Mouse (Mus musculus) left cerebral cortex, adult 2 months (tissue): Measurements from ENCODE around the gene 1810013L24Rik. TPM values are rescaled to one million over a fixed set of nuclear protein-coding genes. Genes with fewer than 3 reads are reported as not detected.
"Not testable (repeated sequence)": the region's sequence is repeated elsewhere in the genome, so short reads cannot be mapped to it uniquely, and the experiment has no call there.

ENCODE experiments used
- DNase-seq, 2 experiments: peaks; one replicate each; pipeline ENCODE4 v3.0.0; 2021 to 2022; ENCODE audit warnings: low spot score in 2 of 2, mixed read lengths in 1 of 2; ENCODE audit errors: extremely low spot score in 1 of 2
- H3K27ac ChIP-seq: fragments of 200-600 bp; 2 replicates; pipeline ENCODE4 v1.8.1; 2022
- H3K4me3 ChIP-seq: fragments of 200-600 bp; 2 replicates; pipeline ENCODE4 v1.8.1; 2022
- CTCF ChIP-seq: fragments of 200-600 bp; IDR thresholded peaks from 2 replicates; pipeline ENCODE4 v1.8.1; 2022; ENCODE audit warnings: antibody characterized with exemption, mild to moderate bottlenecking, moderate library complexity
- intact Hi-C: fragments of 180-260 bp; cut with DNase I; formaldehyde crosslinking; loops from one replicate; pipeline ENCODE4 v1.15.1; 2025
- total RNA-seq, 2 experiments: library from RNA; stranded (reverse); gene quantifications; 2 replicates each; pipeline ENCODE4 v1.2.3; 2021

1810013L24Rik gene
- total RNA-seq, 2 experiments from 2014 or later, result 111 TPM

- intact Hi-C loops, result loop anchor here (10.0 kb wide), 1 partner anchor 373 kb away; no protein-coding TSS in a partner anchor
- no peak for TF ChIP-seq CTCF
- H3K4me3 ChIP-seq, result no peak overlapping the region
- DNase-seq, result peak in 1 of 2 experiments; percentile 7
- H3K27ac ChIP-seq, result no peak overlapping the region
Measured at GRCm38 (mm10) chr16:8867406-8867955, 37.6 kb downstream of the 1810013L24Rik start.

GRCm38 (mm10) chr16:8868506-8868905, 38.6 kb downstream of the 1810013L24Rik start:
- intact Hi-C loops, result loop anchor here (2.0 to 10.0 kb wide), 2 partner anchors 182 to 374 kb away; no protein-coding TSS in a partner anchor
- TF ChIP-seq CTCF, result no peak
- Histone ChIP-seq H3K27ac (no peak overlapping the region), H3K4me3 (no peak overlapping the region)
- no peak for DNase-seq

GRCm38 (mm10) chr16:8869715-8870114, 39.8 kb downstream of the 1810013L24Rik start:
- Histone ChIP-seq H3K4me3 (no peak overlapping the region), H3K27ac (no peak overlapping the region)
- intact Hi-C loops, result loop anchor here (1.0 to 10.0 kb wide), 4 partner anchors 62 to 462 kb away; no protein-coding TSS in a partner anchor
- peak; percentile 70 to 71 for DNase-seq
- TF ChIP-seq CTCF, result peak; percentile 92

- no peak overlapping the region for H3K4me3 ChIP-seq
- intact Hi-C loops, result loop anchor here (5.0 kb wide), 1 partner anchor 464 kb away; no protein-coding TSS in a partner anchor
- TF ChIP-seq CTCF, result no peak
- no peak for DNase-seq
- H3K27ac ChIP-seq, result no peak overlapping the region
Measured at GRCm38 (mm10) chr16:8871376-8871775, 41.5 kb downstream of the 1810013L24Rik start.

GRCm38 (mm10) chr16:8872019-8872418, 42.1 kb downstream of the 1810013L24Rik start:
- intact Hi-C loops, result loop anchor here (5.0 kb wide), 1 partner anchor 465 kb away; no protein-coding TSS in a partner anchor

GRCm38 (mm10) chr16:8872486-8872885, 42.6 kb downstream of the 1810013L24Rik start:
- DNase-seq, result no peak
- H3K27ac ChIP-seq, result no peak overlapping the region
- intact Hi-C loops, result loop anchor here (5.0 kb wide), 1 partner anchor 465 kb away; no protein-coding TSS in a partner anchor
- no peak overlapping the region for H3K4me3 ChIP-seq
- no peak for TF ChIP-seq CTCF

More at GRCm38 (mm10) chr16:8872019-8872418, 42.1 kb downstream of the 1810013L24Rik start:
- no peak overlapping the region for H3K4me3 ChIP-seq
- DNase-seq, result no peak
- no peak overlapping the region for H3K27ac ChIP-seq
- TF ChIP-seq CTCF, result no peak

GRCm38 (mm10) chr16:8880076-8880475, 50.2 kb downstream of the 1810013L24Rik start:
- Histone ChIP-seq H3K4me3 (no peak overlapping the region), H3K27ac (no peak overlapping the region)
- DNase-seq, result no peak
- no peak for TF ChIP-seq CTCF
- intact Hi-C loops, result loop anchor here (10.0 kb wide), 2 partner anchors 425 to 575 kb away; no protein-coding TSS in a partner anchor

GRCm38 (mm10) chr16:8883674-8884241, 53.9 kb downstream of the 1810013L24Rik start:
- H3K27ac ChIP-seq, result peak overlapping the region; percentile 73

GRCm38 (mm10) chr16:8894214-8894613, 64.3 kb downstream of the 1810013L24Rik start:
- H3K27ac ChIP-seq, DNase-seq, H3K4me3 ChIP-seq: not testable (repeated sequence)
- intact Hi-C loops, result loop anchor here (1.0 kb wide), 1 partner anchor 21 kb away; no protein-coding TSS in a partner anchor

More at GRCm38 (mm10) chr16:8883674-8884241, 53.9 kb downstream of the 1810013L24Rik start:
- intact Hi-C loops, result loop anchor here (2.0 to 10.0 kb wide), 4 partner anchors 125 to 1111 kb away; partner anchors contain the start of gene Grin2a
- peak; percentile 94 for TF ChIP-seq CTCF
- peak overlapping the region; percentile 18; the same call in 1 of the 2 replicates for H3K4me3 ChIP-seq
- DNase-seq, result peak; percentile 89 to 96

- Histone ChIP-seq H3K27ac (no peak overlapping the region), H3K4me3 (no peak overlapping the region)
- TF ChIP-seq CTCF, result no peak
- no peak for DNase-seq
- intact Hi-C loops, result no loop called here
Measured at GRCm38 (mm10) chr16:8895301-8895700, 65.4 kb downstream of the 1810013L24Rik start.

- intact Hi-C loops, H3K27ac ChIP-seq, H3K4me3 ChIP-seq, DNase-seq: not testable (repeated sequence)
Measured at GRCm38 (mm10) chr16:8906115-8906514, 76.2 kb downstream of the 1810013L24Rik start.

Other genes starting within 250 kb of the 1810013L24Rik start
- 10 to 100 TPM; 36.2 to 36.9 TPM for gene Pmm2, start 192.4 kb upstream of the 1810013L24Rik start, total RNA-seq
- 10 to 100 TPM; 12.5 to 13.1 TPM for gene Tmem186, start 192.4 kb upstream of the 1810013L24Rik start, total RNA-seq
- gene Carhsp1, start 157.9 kb upstream of the 1810013L24Rik start, total RNA-seq, result 10 to 100 TPM; 11.2 to 16.4 TPM
- gene Gm5767, start 149.3 kb upstream of the 1810013L24Rik start, total RNA-seq, result not detected
- gene Usp7, start 37.8 kb upstream of the 1810013L24Rik start, total RNA-seq, result 100 to 1,000 TPM; 167 to 182 TPM